Mouse (Mus musculus) hematopoietic stem cell, adult 5-6 weeks (primary cell): ENCODE results near the gene Kif7. TPM values are rescaled to one million over a fixed set of nuclear protein-coding genes. Genes with fewer than 3 reads are reported as not detected.

Experiments
- ATAC-seq, 2 experiments: fragments of 125-278 bp in 1 of 2; replicated peaks in 1 of 2; 2 replicates each; pipeline ENCODE4 v1.8.0; 2016 to 2017; ENCODE audit warnings: inconsistent platforms in 2 of 2, mild to moderate bottlenecking in 2 of 2, moderate number of reproducible peaks in 2 of 2, low read depth in 1 of 2, moderate TSS enrichment in 1 of 2; ENCODE audit not compliant: low FRiP score in 2 of 2, poor library complexity in 2 of 2, severe bottlenecking in 2 of 2, insufficient read depth in 1 of 2, low TSS enrichment in 1 of 2
- total RNA-seq: library from RNA; stranded (forward); fragments of 172-1452, 232-1000 nt; gene quantifications from 2 replicates; pipeline ENCODE4 v1.2.3, GENCODE M21; 2017

The Kif7 gene
- total RNA-seq: 1.8 and 2.8 TPM in 2 replicates

DNA sequence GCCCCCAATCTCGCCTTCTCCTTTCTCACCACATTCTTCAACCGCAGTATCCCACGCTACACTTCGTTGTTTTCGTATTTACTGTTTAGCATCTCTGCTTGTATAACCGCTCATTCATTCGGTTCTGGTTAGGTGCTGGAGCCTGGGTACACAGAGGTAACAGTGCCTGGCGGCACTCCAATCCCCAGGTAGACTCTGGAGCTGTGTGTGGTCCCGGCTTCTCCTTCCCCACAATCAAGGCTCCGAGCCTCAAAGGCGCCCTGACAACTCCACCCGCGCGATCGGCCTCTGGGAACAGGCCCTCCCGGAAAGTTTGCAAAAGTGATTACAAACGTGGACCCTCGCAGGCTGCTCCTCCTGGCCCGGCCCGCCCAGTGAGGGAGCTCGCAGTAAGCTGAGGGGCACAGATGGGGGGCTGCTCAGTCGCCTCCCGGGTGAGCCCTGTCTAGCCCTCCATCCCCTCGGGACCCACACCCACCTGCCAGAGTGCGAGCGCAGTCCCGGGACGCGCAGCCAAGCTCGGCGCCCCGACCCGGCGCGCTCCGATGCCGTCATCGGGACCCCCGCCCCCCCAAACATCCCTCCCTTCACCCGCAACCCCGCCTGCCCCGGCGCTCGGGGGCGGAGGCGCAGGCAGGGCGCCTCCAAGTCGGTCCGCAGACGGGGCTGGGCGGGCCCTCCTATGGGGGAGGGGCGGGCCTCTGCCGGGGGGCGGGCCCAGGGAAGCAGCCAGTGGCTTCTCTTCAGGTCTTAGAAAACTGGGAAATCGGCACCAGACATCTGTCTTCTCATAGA is at the start of gene Kif7:
Gene Kif7, minus strand, starts transcription at position 534 of the 795 bp plus-strand sequence.
- peak; percentile 32 to 59; a peak in 1 of 4 replicates for ATAC-seq

DNA sequence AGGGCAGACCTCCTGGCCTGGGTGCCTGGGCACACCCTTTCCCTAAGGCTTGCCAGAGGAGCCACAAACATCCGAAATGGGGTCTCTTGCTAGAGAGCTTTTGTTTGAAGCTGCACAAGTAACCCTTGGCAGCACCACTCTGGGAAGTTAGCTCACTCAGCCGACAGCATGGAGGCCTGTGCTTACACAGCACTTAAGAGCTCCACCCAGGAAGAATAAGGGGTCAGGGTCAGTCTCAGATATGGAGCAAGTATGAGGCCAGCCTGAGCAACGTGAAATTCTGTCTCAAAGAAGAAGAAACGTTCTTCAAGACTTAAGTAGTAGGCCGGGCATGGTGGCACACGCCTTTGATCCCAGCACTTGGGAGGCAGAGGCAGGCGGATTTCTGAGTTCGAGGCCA is 46.6 kb upstream of the Kif7 start:
- ATAC-seq: no peak

DNA sequence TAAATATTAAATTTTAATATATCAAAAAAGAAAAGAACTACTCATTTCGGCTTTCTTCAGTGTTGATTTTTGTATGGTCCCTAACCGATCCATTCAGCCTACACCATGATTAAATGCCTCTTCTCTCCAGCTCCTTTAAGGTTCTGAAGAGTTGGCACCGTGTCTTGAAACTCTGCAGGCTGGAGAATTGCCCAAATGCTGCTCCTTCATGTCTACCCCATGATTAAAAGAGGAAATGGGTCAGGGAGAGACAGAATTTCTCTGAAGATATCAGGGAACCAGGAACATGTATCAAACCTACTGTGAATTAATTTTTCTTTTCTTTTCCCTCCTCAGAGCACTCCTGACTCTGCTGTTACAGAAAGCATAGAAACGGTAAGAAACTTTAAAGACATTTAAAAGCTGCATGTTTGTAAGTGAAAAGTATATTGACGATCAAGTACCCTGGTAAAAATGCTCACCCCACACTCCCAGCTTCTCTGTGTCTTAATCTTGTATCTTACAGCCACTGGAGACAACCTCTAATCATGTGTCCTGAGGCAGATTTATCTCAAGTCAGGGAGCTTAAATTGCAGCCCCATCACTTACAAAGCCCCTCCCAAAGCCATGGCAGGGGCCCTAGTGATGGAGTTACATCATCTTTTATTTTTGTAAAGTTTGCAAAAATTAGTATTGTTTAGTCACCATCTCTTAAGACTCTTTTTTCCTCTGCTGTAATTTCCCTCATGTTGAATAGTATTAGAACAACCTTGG is 45.8 kb upstream of the Kif7 start:
- ATAC-seq: no peak

DNA sequence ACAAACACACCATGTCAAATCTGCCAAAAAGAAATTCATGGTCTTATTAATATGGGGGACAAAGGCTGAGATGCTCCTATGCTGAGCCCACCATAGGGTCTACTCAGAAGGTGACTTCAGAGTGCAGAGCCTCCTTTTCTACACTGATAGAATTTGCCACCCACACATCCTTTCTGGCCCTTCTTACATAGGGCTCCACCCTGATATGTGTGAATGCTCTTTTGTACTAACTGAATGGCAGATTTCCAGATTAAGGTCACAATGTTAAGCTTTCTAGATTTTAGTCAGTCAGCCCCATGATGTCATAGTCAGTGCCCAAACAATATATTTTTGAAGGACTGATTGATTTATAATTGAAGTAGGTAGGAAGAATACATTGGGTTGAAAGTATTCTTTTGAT is 44.2 kb upstream of the Kif7 start:
- ATAC-seq: no peak

DNA sequence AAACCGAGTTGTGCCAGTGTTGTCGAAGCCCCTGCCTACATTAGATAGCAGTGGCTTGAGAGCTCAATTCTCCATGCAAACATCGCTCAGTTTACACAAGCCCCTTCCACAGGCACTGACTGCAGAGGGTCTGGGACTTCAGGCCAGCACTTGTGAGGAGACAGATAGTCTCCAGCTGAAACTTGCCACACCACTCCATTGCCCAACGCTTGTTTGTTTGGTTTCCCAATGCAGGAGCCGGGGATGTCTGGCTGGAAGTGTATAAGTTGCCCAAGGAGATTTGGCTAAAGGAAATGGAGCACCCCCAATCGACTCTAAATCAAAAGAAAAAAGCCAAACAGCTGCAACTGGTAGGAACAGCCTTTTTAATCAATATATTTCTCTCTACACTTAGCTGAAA is 42.7 kb upstream of the Kif7 start:
- ATAC-seq: no peak

GRCm38 (mm10) chr7:79756334-79756733 is 40.8 kb upstream of the Kif7 start:
- no peak for ATAC-seq

- no peak for ATAC-seq
These were observed 34.0 kb upstream of the Kif7 start for GRCm38 (mm10) chr7:79749511-79749910.

- no peak for ATAC-seq
These were observed 32.1 kb upstream of the Kif7 start for GRCm38 (mm10) chr7:79747659-79748058.

DNA sequence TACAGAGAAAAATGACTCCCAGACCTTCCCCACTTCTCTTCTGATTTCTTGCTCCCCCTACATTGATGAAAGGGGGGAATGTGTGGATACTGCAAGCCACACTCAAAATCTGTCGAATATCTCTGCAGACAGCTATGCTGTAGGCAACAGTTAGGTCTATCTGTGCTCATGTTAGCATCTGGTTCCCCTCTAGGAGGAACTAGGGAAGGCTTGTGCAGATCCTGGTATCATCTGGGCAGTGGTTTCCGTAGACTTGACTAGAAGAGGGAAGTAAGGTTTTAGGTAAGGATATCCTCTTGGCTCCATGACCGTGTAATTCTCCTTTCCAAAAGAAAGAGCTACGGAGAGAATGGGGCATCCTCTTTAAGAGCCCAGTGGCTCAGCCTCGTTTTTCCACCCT is 29.1 kb upstream of the Kif7 start:
- ATAC-seq: peak; percentile 49 to 52

- no peak for ATAC-seq
These were observed 28.5 kb upstream of the Kif7 start for GRCm38 (mm10) chr7:79744051-79744450.

GRCm38 (mm10) chr7:79742659-79743536 is 27.4 kb upstream of the Kif7 start, which contains the start of the genes Pex11a and Wdr93:
Pex11a (minus strand) TSS chr7:79743131.
Wdr93 (plus strand) TSS chr7:79743163.
- ATAC-seq: peak; percentile 81 to 94

DNA sequence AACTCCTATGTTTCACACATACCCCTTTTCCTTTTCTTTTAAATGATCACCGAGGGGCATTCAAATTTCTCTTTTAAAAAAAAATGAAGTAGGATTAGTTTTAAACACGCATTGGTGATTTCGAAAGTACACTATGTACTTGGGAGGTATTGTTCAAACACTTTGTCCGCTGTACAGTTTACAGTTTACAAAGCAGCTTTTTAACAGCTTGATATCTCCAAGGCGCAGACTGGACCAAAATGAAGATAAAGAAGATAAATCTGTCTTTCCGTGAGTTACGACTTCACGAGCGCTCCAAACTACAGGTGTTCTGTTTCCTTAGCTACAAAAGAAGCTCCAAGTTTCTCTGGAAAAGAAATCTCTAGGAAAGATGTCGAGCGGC is 26.7 kb upstream of the Kif7 start:
- ATAC-seq: no peak

GRCm38 (mm10) chr7:79740279-79740678 is 24.8 kb upstream of the Kif7 start:
- no peak for ATAC-seq

GRCm38 (mm10) chr7:79738913-79739312 is 23.4 kb upstream of the Kif7 start:
- ATAC-seq: no peak

GRCm38 (mm10) chr7:79736511-79736910 is 21.0 kb upstream of the Kif7 start:
- ATAC-seq: no peak

DNA sequence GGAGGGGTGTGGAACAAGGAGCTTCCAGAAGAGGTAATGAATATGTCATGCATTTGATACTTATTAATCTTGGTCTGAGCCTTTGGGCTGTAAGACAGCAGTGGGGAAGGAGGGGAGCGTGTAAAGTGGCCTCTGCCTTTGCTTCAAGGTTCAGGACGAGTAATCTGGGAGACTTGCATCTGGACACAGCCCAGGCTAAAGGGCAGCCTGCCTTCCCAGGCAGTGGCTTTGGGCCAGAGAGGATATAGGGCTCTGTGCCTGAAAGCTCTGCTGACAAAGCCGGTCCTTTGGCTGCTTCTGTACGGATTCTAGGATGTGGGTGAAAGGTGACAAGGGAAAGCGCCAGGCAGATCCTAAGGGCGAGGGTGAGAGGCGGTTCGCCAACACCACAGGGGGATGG is 19.0 kb upstream of the Kif7 start:
- ATAC-seq: no peak

GRCm38 (mm10) chr7:79732622-79733021 is 17.1 kb upstream of the Kif7 start, which contains the start of gene Plin1:
Plin1 (minus strand) TSS chr7:79732903.
- ATAC-seq: no peak

GRCm38 (mm10) chr7:79731438-79731837 is 15.9 kb upstream of the Kif7 start:
- no peak for ATAC-seq
